Mouse (Mus musculus): Measurements from ENCODE around the gene Prmt7.

GRCm38 (mm10) chr8:106198741-106199140 is 12.0 kb upstream of the Prmt7 start:
- TF ChIP-seq EP300 (IDR thresholded peaks at IDR 0.05; ENCODE audit: low read depth in 1 of 2, low read length in 2 of 2) = no peak
- TF ChIP-seq MYB (IDR thresholded peaks at IDR 0.05; ENCODE audit: low read depth, low read length) = no peak
- TF ChIP-seq POLR2A (IDR thresholded peaks at IDR 0.05; ENCODE audit: control insufficient read depth in 1 of 2, insufficient read depth in 1 of 2, low read depth in 1 of 2, low read length in 2 of 2, poor library complexity in 1 of 2) = no peak
- TF ChIP-seq ETS1 (IDR thresholded peaks at IDR 0.05; ENCODE audit: low read depth, low read length) = 0 out of 2 replicates have a peak, but pooled peaks have one; percentile 30
